Mouse (Mus musculus): ENCODE results near the gene Nppb. TPM values are rescaled to one million over a fixed set of nuclear protein-coding genes. Genes with fewer than 3 reads are reported as not detected.

Gene Nppb
- total RNA-seq (2014; fragmentation: Nextera tagmentation): not detected in 2 replicates
- not detected in 2 replicates for total RNA-seq (2017)
- polyA plus RNA-seq (2012): not detected in 2 replicates

GRCm38 (mm10) chr4:147985205-147986132 lies at the start of gene Nppb:
Gene Nppb, plus strand, starts transcription at chr4:147985788.
- DNase-seq (ENCODE audit: low spot score) (no peak), ATAC-seq (ENCODE audit: extremely low read depth, insufficient number of reproducible peaks, low FRiP score, poor library complexity, severe bottlenecking) (peak; percentile 62; the same call in 1 of the 2 replicates)
- Histone ChIP-seq H3K4me3 (ENCODE audit: low read depth, low read length) (no peak within 1 kb of the TSS), H3K4me1 (ENCODE audit: insufficient read depth, low read depth, low read length) (0 out of 2 replicates have a peak, but pooled peaks cover 2% of the 10 kb centered on the region), H3K27me3 (ENCODE audit: insufficient read depth, low read length) (peaks cover 2% of the 10 kb centered on the region; the same call in 1 of the 2 replicates), H3K9me3 (replicated peaks) (no peaks in the 10 kb centered on the region), H3K36me3 (replicated peaks) (no peaks in the 10 kb centered on the region)
- no peak for TF ChIP-seq TAL1 (conservative IDR thresholded peaks at IDR 0.05; ENCODE audit: low read depth, low read length)
- TF ChIP-seq POLR2AphosphoS5 (IDR thresholded peaks at IDR 0.05; ENCODE audit: insufficient replicate concordance, low read depth, low read length): no peak
- TF ChIP-seq GATA1 (IDR thresholded peaks at IDR 0.05; ENCODE audit: borderline replicate concordance, low read length): no peak
- TF ChIP-seq CTCF (IDR thresholded peaks at IDR 0.05; ENCODE audit: low read depth, low read length): no peak
- no peak for TF ChIP-seq GATA2 (IDR thresholded peaks at IDR 0.05; ENCODE audit: borderline replicate concordance, low read depth, low read length)

- Histone ChIP-seq H3K9me3 (replicated peaks) (no peaks in the 10 kb centered on the region), H3K36me3 (replicated peaks) (no peaks in the 10 kb centered on the region), H3K4me1 (ENCODE audit: insufficient read depth, low read depth, low read length) (peaks cover 35% of the 10 kb centered on the region), H3K4me3 (ENCODE audit: low read depth, low read length) (peak overlapping the region; percentile 72), H3K27me3 (ENCODE audit: insufficient read depth, low read length) (peaks cover 62% of the 10 kb centered on the region)
- DNase-seq (ENCODE audit: low spot score): no peak
- TF ChIP-seq CTCF (IDR thresholded peaks at IDR 0.05; ENCODE audit: low read depth, low read length) (no peak), GATA2 (IDR thresholded peaks at IDR 0.05; ENCODE audit: borderline replicate concordance, low read depth, low read length) (no peak), POLR2AphosphoS5 (IDR thresholded peaks at IDR 0.05; ENCODE audit: insufficient replicate concordance, low read depth, low read length) (no peak), GATA1 (IDR thresholded peaks at IDR 0.05; ENCODE audit: borderline replicate concordance, low read length) (no peak), TAL1 (conservative IDR thresholded peaks at IDR 0.05; ENCODE audit: low read depth, low read length) (no peak)
- ATAC-seq (ENCODE audit: extremely low read depth, insufficient number of reproducible peaks, low FRiP score, poor library complexity, severe bottlenecking): no peak
Observed at GRCm38 (mm10) chr4:147935904-147936303, 49.7 kb upstream of the Nppb start.

GRCm38 (mm10) chr4:147936331-147936954 lies 49.1 kb upstream of the Nppb start, which contains the start of gene Plod1:
Gene Plod1, minus strand, starts transcription at chr4:147936767.
- peaks cover 36% of the 10 kb centered on the region for H3K4me1 ChIP-seq (ENCODE audit: insufficient read depth, low read depth, low read length)
- DNase-seq (ENCODE audit: low spot score) (peak; percentile 77), ATAC-seq (ENCODE audit: extremely low read depth, insufficient number of reproducible peaks, low FRiP score, poor library complexity, severe bottlenecking) (peak; percentile 51)
- TF ChIP-seq GATA1 (IDR thresholded peaks at IDR 0.05; ENCODE audit: borderline replicate concordance, low read length) (no peak), TAL1 (conservative IDR thresholded peaks at IDR 0.05; ENCODE audit: low read depth, low read length) (no peak), GATA2 (IDR thresholded peaks at IDR 0.05; ENCODE audit: borderline replicate concordance, low read depth, low read length) (no peak)
- H3K27me3 ChIP-seq (ENCODE audit: insufficient read depth, low read length): peaks cover 59% of the 10 kb centered on the region
- H3K9me3 ChIP-seq (replicated peaks): no peaks in the 10 kb centered on the region
- H3K36me3 ChIP-seq (replicated peaks): peaks cover under 1% of the 10 kb centered on the region
- peak within 1 kb of the TSS; percentile 72 for H3K4me3 ChIP-seq (ENCODE audit: low read depth, low read length)

- H3K9me3 ChIP-seq (replicated peaks): no peaks in the 10 kb centered on the region
- ATAC-seq (ENCODE audit: extremely low read depth, insufficient number of reproducible peaks, low FRiP score, poor library complexity, severe bottlenecking): no peak
- peaks cover 41% of the 10 kb centered on the region for H3K4me1 ChIP-seq (ENCODE audit: insufficient read depth, low read depth, low read length)
- peaks cover 56% of the 10 kb centered on the region for H3K27me3 ChIP-seq (ENCODE audit: insufficient read depth, low read length)
- no peak for DNase-seq (ENCODE audit: low spot score)
- H3K4me3 ChIP-seq (ENCODE audit: low read depth, low read length): peak overlapping the region; percentile 72; the same call in 1 of the 2 replicates
- TF ChIP-seq TAL1 (conservative IDR thresholded peaks at IDR 0.05; ENCODE audit: low read depth, low read length): no peak
- TF ChIP-seq POLR2AphosphoS5 (IDR thresholded peaks at IDR 0.05; ENCODE audit: insufficient replicate concordance, low read depth, low read length): no peak
- peaks cover 7% of the 10 kb centered on the region for H3K36me3 ChIP-seq (replicated peaks)
Observed at GRCm38 (mm10) chr4:147937021-147937420, 48.6 kb upstream of the Nppb start.

- no peak for TF ChIP-seq TAL1 (conservative IDR thresholded peaks at IDR 0.05; ENCODE audit: low read depth, low read length)
- no peak for TF ChIP-seq GATA2 (IDR thresholded peaks at IDR 0.05; ENCODE audit: borderline replicate concordance, low read depth, low read length)
- TF ChIP-seq GATA1 (IDR thresholded peaks at IDR 0.05; ENCODE audit: borderline replicate concordance, low read length): no peak
- TF ChIP-seq CTCF (IDR thresholded peaks at IDR 0.05; ENCODE audit: low read depth, low read length): no peak
- TF ChIP-seq POLR2AphosphoS5 (IDR thresholded peaks at IDR 0.05; ENCODE audit: insufficient replicate concordance, low read depth, low read length): no peak
- H3K36me3 ChIP-seq (replicated peaks): peaks cover 8% of the 10 kb centered on the region
- no peaks in the 10 kb centered on the region for H3K9me3 ChIP-seq (replicated peaks)
- H3K27me3 ChIP-seq (ENCODE audit: insufficient read depth, low read length): peaks cover 52% of the 10 kb centered on the region
- peaks cover 45% of the 10 kb centered on the region for H3K4me1 ChIP-seq (ENCODE audit: insufficient read depth, low read depth, low read length)
- no peak for ATAC-seq (ENCODE audit: extremely low read depth, insufficient number of reproducible peaks, low FRiP score, poor library complexity, severe bottlenecking)
- no peak for DNase-seq (ENCODE audit: low spot score)
- no peak overlapping the region for H3K4me3 ChIP-seq (ENCODE audit: low read depth, low read length)
Observed at GRCm38 (mm10) chr4:147937486-147937885, 48.1 kb upstream of the Nppb start.
